In genomic region chr10:34328310-34328709, GRCm38 (mm10) we compare ENCODE assay signal across 9 mouse cellular contexts. TPM values are rescaled to one million over a fixed set of nuclear protein-coding genes. Genes with fewer than 3 reads are reported as not detected.
A peak's percentile ranks its signal among the peaks of the same experiment; 100 is the strongest.
DNase-seq lines count a peak whose midpoint lies in the region; ATAC-seq lines count a peak whose summit lies in the region.
"Had no signal": no experiment of that assay in that cellular context is flagged by ENCODE, and none has a peak within 500 bp of the region (broad histone marks: within the 10 kb centered on the region; RNA-seq: fewer than 3 reads in every experiment).

No protein-coding gene starts in this region.

- peak; percentile 9 to 14 for DNase-seq in urinary bladder, adult 18-20 months (ENCODE audit: low spot score in 2 of 2)
- no peak for DNase-seq in urinary bladder, adult 2 months (ENCODE audit: low spot score)
- DNase-seq in cerebellum, adult 9-10 months = peak; percentile 44
- peak; percentile 30 for DNase-seq in gastrocnemius, postnatal 14 days
- peak; percentile 36 to 42 for DNase-seq in kidney, adult 8-10 months
- DNase-seq in liver, embryonic 11.5 days (ENCODE audit: low spot score) = no peak
- no peak for DNase-seq in T-cell, adult 2 months (ENCODE audit: low spot score)

- ATAC-seq in liver, embryonic 11.5 days (replicated peaks; ENCODE audit: low FRiP score) = 0 out of 2 replicates have a peak, but pooled peaks have one; percentile 29
- ATAC-seq in neural tube, embryonic 14.5 days (ENCODE audit: low read depth) = peak; percentile 83

- H3K4me1 ChIP-seq in liver, embryonic 11.5 days (replicated peaks; ENCODE audit: control insufficient read depth, insufficient read depth, low read length) = no peaks in the 10 kb centered on the region
- H3K4me1 ChIP-seq in neural tube, embryonic 14.5 days (ENCODE audit: control insufficient read depth, insufficient read depth, low read length) = no peaks in the 10 kb centered on the region
- H3K4me1 ChIP-seq: embryonic facial prominence, embryonic 15.5 days had no signal

- no peak overlapping the region for H3K27ac ChIP-seq in liver, embryonic 11.5 days (ENCODE audit: low read depth, low read length)
- H3K27ac ChIP-seq in neural tube, embryonic 14.5 days (ENCODE audit: low read depth, low read length) = no peak overlapping the region
- H3K27ac ChIP-seq: embryonic facial prominence, embryonic 15.5 days had no signal

- H3K9me3 ChIP-seq in liver, embryonic 11.5 days (ENCODE audit: control insufficient read depth, low read length) = no peaks in the 10 kb centered on the region
- no peaks in the 10 kb centered on the region for H3K9me3 ChIP-seq in neural tube, embryonic 14.5 days (ENCODE audit: control insufficient read depth, low read length)
- H3K9me3 ChIP-seq: embryonic facial prominence, embryonic 15.5 days had no signal

- WGBS in liver, embryonic 11.5 days = 5% methylated on average over 2 of the region's 2 CpGs
- 8% methylated on average over 2 of the region's 2 CpGs for WGBS in neural tube, embryonic 14.5 days

- H3K36me3 ChIP-seq in liver, embryonic 11.5 days (ENCODE audit: control insufficient read depth, insufficient read depth, low read length) = no peaks in the 10 kb centered on the region
- H3K36me3 ChIP-seq in neural tube, embryonic 14.5 days (ENCODE audit: control insufficient read depth, insufficient read depth, low read length) = no peaks in the 10 kb centered on the region
- H3K36me3 ChIP-seq: embryonic facial prominence, embryonic 15.5 days had no signal

- no peak overlapping the region for H3K4me2 ChIP-seq in liver, embryonic 11.5 days
- H3K4me2 ChIP-seq in neural tube, embryonic 14.5 days (ENCODE audit: low read depth, low read length) = no peak overlapping the region
- H3K4me2 ChIP-seq: embryonic facial prominence, embryonic 15.5 days had no signal

- no peaks in the 10 kb centered on the region for H3K27me3 ChIP-seq in liver, embryonic 11.5 days (replicated peaks; ENCODE audit: control insufficient read depth, insufficient read depth, low read length)
- no peaks in the 10 kb centered on the region for H3K27me3 ChIP-seq in neural tube, embryonic 14.5 days (ENCODE audit: control insufficient read depth, insufficient read depth, low read length)
- H3K27me3 ChIP-seq: embryonic facial prominence, embryonic 15.5 days had no signal

- H3K9ac ChIP-seq in liver, embryonic 11.5 days (ENCODE audit: low read depth, low read length) = no peak overlapping the region
- H3K9ac ChIP-seq in neural tube, embryonic 14.5 days (replicated peaks; ENCODE audit: low read depth, low read length) = no peak overlapping the region
- H3K9ac ChIP-seq: embryonic facial prominence, embryonic 15.5 days had no signal

- intact Hi-C loops in gastrocnemius, postnatal 14 days (cut with DNase I; ENCODE audit: low total_unique reads) = no loop called here

- H3K4me3 ChIP-seq in liver, embryonic 11.5 days (ENCODE audit: low read depth, low read length) = no peak overlapping the region
- no peak overlapping the region for H3K4me3 ChIP-seq in neural tube, embryonic 14.5 days (ENCODE audit: low read depth, low read length)
- H3K4me3 ChIP-seq: embryonic facial prominence, embryonic 15.5 days had no signal

RNA-seq across cellular contexts. Expression of gene Tspyl4, which starts 31.1 kb away (rescaled TPM):
- polyA plus RNA-seq in urinary bladder, adult 2 months (2012; rRNA removed) = 11.1 and 15.2 TPM in 2 replicates
- total RNA-seq in gastrocnemius, postnatal 14 days (2021) = 1 to 10 TPM; 1.8 TPM
- 1.5 and 2.2 TPM in 2 replicates for polyA plus RNA-seq in liver, embryonic 11.5 days (2014; fragmentation: Nextera tagmentation; extraction: Ambion mirVana)
- 177 and 193 TPM in 2 replicates for polyA plus RNA-seq in neural tube, embryonic 14.5 days (2014; fragmentation: Nextera tagmentation; extraction: Ambion mirVana)

RNA-seq across cellular contexts. Expression of gene Tspyl1, which starts 46.3 kb away (rescaled TPM):
- 52.8 and 58.2 TPM in 2 replicates for polyA plus RNA-seq in urinary bladder, adult 2 months (2012; rRNA removed)
- 10 to 100 TPM; 45.4 to 46.9 TPM for total RNA-seq in gastrocnemius, postnatal 14 days (2021)
- 36.5 and 39.0 TPM in 2 replicates for polyA plus RNA-seq in liver, embryonic 11.5 days (2014; fragmentation: Nextera tagmentation; extraction: Ambion mirVana)
- polyA plus RNA-seq in neural tube, embryonic 14.5 days (2014; fragmentation: Nextera tagmentation; extraction: Ambion mirVana) = 128 and 136 TPM in 2 replicates

Comparison
In these comparisons a context has a peak if more than half of its experiments do, and no peak if none do; other contexts are left out.
1. DNase-seq: peak in urinary bladder, adult 18-20 months (2 of 2), cerebellum, adult 9-10 months (single experiment), gastrocnemius, postnatal 14 days (single experiment) and kidney, adult 8-10 months (2 of 2); none in urinary bladder, adult 2 months (single experiment), liver, embryonic 11.5 days (single experiment) and T-cell, adult 2 months (single experiment).
2. RNA of gene Tspyl4, which starts 31.1 kb away (polyA plus RNA-seq): 177 to 193 TPM in neural tube, embryonic 14.5 days; 11.1 to 15.2 TPM in urinary bladder, adult 2 months and 1.5 to 2.2 TPM in liver, embryonic 11.5 days; every median in the first group is over 10 times any median in the second.